Mouse (Mus musculus): ENCODE measurements around the gene Lcn8.

- TF ChIP-seq GATA1 (IDR thresholded peaks at IDR 0.05; ENCODE audit: borderline replicate concordance, low read length) (no peak), FLI1 (IDR thresholded peaks at IDR 0.05; ENCODE audit: low read length) (no peak)
These were observed 44.0 kb downstream of the Lcn8 start for GRCm38 (mm10) chr2:25696951-25697350.

Measured in megakaryocyte, embryonic 14.5 days (primary cell).